Mouse (Mus musculus) CH12F3 (cell line): ENCODE measurements at regions not wholly inside any gene's neighbourhood (a gene's known extent, or its start where the extent isn't known, plus 50 kb on each side); places are given as distances from the start of the nearest gene placed in this dataset.

Source experiments
- in situ Hi-C: fragments of 300-500 bp; cut with MboI; formaldehyde crosslinking; loops from 2 replicates; pipeline ENCODE4 v1.14.3; 2020; ENCODE audit warnings: low sequenced_read_pairs

DNA sequence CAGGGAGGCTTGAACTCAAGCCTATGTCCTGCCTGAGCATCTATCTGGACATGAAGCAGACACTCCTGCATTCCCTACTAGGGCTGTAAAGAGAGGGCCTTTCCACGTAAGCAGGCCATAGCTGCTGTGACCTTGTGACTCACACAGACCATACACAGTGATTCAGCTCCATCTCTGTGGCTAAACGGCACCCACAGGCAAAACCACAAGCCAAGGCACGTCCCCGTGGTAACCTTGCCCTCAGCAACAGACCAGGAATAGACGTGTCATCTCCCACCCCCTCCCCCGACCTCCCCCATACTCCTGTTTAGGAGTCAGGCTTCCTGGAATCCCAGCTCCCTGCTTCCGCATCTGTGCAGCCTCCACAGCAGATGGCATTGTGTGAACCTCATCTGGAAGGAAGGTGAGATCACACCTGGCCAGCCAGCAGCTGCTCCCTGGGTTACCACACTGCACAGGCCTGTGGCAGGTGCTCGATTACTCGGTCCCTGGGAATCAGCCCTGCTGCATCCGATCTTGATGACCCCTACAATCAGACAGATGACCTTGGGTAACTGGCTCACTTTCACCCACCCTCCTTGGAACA is 79.2 kb upstream of the Hand1 start:
- in situ Hi-C loops, result no loop called here

DNA sequence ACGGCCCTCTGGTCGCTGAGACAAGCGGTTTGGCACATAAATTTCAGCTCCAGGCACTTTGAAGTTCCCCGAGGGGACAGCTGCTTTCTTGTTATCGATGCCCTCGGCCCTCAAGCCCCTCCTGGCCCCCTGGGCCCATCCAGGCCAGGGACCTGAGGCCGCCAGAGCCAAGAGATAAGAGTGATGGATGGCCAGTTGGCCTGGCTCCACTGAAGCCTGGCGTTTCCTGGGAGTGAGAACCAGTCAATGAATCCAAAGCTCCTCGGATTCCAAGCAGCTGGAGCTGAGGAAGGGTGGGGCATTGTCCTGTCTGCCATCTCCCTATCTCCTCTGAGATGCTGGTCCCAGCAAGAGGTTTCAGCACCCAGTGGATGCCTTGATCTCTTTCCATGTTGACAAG is 71.6 kb upstream of the Hand1 start:
- in situ Hi-C loops, result no loop called here

DNA sequence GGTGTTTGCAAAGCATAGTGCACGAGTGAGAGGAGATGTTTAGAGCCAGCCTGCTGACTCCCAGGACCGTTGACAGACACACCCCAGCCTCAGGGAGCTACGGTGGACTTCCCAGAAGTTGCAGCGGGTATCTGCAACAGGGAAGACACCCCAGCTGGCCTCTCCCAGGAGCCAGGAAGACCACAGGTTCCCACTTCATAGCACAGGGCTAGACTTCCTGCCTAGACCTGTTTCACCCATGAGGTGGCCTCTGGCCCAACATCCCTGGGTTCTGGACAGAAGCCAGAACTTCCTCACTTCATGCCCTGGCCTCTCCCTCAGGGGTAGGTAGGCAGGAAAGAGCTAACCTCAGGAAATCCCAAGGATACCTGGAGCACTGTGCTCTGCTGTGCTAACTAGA is 66.7 kb upstream of the Hand1 start:
- in situ Hi-C loops, result no loop called here

DNA sequence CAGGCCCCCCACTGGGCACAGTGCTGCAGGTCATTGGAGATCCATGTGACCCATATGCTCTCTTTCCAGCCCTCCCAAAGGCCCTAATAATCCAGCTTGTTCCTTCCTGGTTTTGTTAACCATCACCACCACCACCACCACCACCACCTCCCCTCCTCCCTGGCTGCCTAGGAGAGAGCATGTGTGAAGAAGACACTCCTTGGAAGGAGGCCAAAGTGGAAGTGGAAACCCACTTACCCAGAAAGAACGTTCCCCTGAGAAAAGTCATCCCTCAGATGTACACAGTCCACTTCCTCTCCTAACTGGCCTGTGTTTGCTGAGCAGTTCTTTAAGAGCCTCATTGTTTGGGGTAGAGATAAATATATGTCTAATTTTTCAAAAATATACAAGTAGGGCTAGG is 62.9 kb upstream of the Hand1 start:
- in situ Hi-C loops, result no loop called here

DNA sequence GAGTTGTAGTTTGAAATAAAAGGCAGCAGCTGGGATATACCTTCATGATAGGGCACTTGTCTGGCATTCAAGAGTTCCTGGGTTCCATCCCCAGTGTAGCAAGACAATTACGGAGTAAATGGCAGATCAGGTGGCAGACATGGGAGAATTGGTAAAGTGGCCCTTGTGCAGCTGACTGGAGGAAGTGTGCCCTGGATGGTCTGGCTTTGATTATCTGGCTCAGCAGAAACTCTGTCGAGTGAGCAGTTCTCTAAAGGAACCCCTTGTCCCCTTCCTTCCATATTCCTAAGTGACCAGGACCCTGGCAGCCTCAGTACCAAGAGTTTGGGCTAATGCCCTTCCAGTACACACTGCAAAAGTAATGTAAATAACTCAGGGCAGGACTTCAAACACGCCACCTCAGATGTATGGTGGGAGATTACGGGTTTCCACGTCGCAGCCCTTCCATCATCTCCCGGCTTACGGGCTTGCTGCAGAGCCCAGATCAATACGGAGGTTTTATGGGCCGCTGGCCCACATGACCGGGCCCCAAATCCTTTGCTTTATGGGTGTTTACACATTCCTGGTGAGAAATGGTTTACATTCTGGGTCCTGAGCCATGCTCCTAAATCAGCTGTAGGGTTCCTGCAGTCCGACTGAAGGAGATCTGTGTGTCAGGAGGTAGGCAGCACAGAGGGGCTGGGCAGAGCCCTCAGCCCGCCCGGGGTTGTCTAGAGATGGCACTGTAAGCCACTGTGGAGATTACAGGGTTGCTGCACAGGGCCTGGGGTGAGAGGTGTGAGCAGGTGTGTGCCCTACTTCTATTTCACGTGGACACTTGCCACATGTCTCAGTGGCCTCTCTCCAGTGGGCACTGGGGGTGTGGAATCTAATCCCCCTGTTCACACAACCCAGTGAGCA is 50.4 kb upstream of the Hand1 start:
- in situ Hi-C loops, result no loop called here
